Mouse (Mus musculus) heart, adult 2 months (tissue): ENCODE measurements around the gene Gm7544. TPM values are rescaled to one million over a fixed set of nuclear protein-coding genes. Genes with fewer than 3 reads are reported as not detected.
A peak's percentile ranks its signal among the peaks of the same experiment; 100 is the strongest.

ENCODE experiments used
- DNase-seq, 2 experiments: peaks; one replicate each; pipeline ENCODE4 v3.0.0; 2021
- H3K27ac ChIP-seq: fragments of 200-600 bp; 2 replicates; pipeline ENCODE4 v1.8.1; 2022
- H3K27me3 ChIP-seq: fragments of 200-500 bp; 2 replicates; pipeline ENCODE4 v1.6.1; 2012; ENCODE audit warnings: mild to moderate bottlenecking, low read length, inconsistent platforms, mixed read lengths; ENCODE audit not compliant: control insufficient read depth, insufficient read depth
- H3K36me3 ChIP-seq: fragments of 200-500 bp; 2 replicates; pipeline ENCODE4 v1.6.1; 2012; ENCODE audit warnings: low read length, inconsistent platforms; ENCODE audit not compliant: control insufficient read depth, insufficient read depth
- H3K4me1 ChIP-seq: fragments of 200-500 bp; 2 replicates; pipeline ENCODE4 v1.6.1; 2011; ENCODE audit warnings: low read length; ENCODE audit not compliant: control insufficient read depth, insufficient read depth
- H3K4me3 ChIP-seq: fragments of 200-600 bp; 2 replicates; pipeline ENCODE4 v1.8.1; 2022
- H3K79me2 ChIP-seq: fragments of 200-500 bp; replicated peaks from 2 replicates; pipeline ENCODE4 v1.6.1; 2012; ENCODE audit warnings: mild to moderate bottlenecking, inconsistent platforms, low read length, moderate library complexity, mixed read lengths; ENCODE audit not compliant: control insufficient read depth, insufficient read depth
- H3K9ac ChIP-seq: fragments of 200-500 bp; 2 replicates; pipeline ENCODE4 v1.6.1; 2012; ENCODE audit warnings: low read depth, mild to moderate bottlenecking, control low read depth, inconsistent platforms, low read length, mixed read lengths
- CTCF ChIP-seq: fragments of 200-600 bp; IDR thresholded peaks from 2 replicates; pipeline ENCODE4 v1.8.1; 2022; ENCODE audit warnings: antibody characterized with exemption, mild to moderate bottlenecking, moderate library complexity
- EP300 ChIP-seq: fragments of 200-500 bp; IDR thresholded peaks from 2 replicates; pipeline ENCODE4 v1.6.1; 2011; ENCODE audit warnings: low read depth, low read length, control low read depth; ENCODE audit not compliant: insufficient read depth
- POLR2A ChIP-seq: fragments of 200-500 bp; IDR thresholded peaks from 2 replicates; pipeline ENCODE4 v1.6.1; 2011; ENCODE audit warnings: mild to moderate bottlenecking, low read depth, low read length, control low read depth; ENCODE audit not compliant: insufficient read depth
- WGBS: fragments of 180-500 bp; shearing (Covaris S2); methylation state at CpG from one replicate; pipeline ENCODE4 v1.1.7; 2018; 5-methylcytosine and 5-hydroxymethylcytosine counted together
- intact Hi-C: fragments of 180-260 bp; cut with DNase I; formaldehyde crosslinking; loops from one replicate; pipeline ENCODE4 v1.15.1; 2025
- polyA plus RNA-seq: library from polyadenylated mRNA; depleted of rRNA; stranded (reverse); fragments of >200 nt; gene quantifications from 2 replicates; pipeline ENCODE4 v1.2.3, GENCODE M21; 2012
- total RNA-seq, 2 experiments: library from RNA; stranded (reverse); gene quantifications; 2 replicates each; pipeline ENCODE4 v1.2.3; 2021

Gm7544 gene
- total and polyA plus RNA-seq, 3 experiments: not detected

GRCm38 (mm10) chr1:82987530-82988198 is 31.9 kb upstream of the Gm7544 start:
- TF ChIP-seq CTCF (peak; percentile 86), POLR2A (no peak)
- no peak overlapping the region for H3K9ac ChIP-seq
- H3K36me3 ChIP-seq: no peaks in the 10 kb centered on the region
- no peaks in the 10 kb centered on the region for H3K27me3 ChIP-seq
- DNase-seq: no peak
- no peak overlapping the region for H3K27ac ChIP-seq
- H3K4me3 ChIP-seq: no peak overlapping the region
- intact Hi-C loops: loop anchor here (1.0 kb wide), 2 partner anchors 148 to 200 kb away; partner anchors contain the start of gene Agfg1
- H3K4me1 ChIP-seq: no peaks in the 10 kb centered on the region; the same call in 1 of the 2 replicates
- 20% methylated on average over 4 of the region's 4 CpGs for WGBS
- H3K79me2 ChIP-seq: no peaks in the 10 kb centered on the region

- no peaks in the 10 kb centered on the region for H3K36me3 ChIP-seq
- no peak for DNase-seq
- H3K9ac ChIP-seq: no peak overlapping the region
- intact Hi-C loops: loop anchor here (1.0 kb wide), 2 partner anchors 147 to 199 kb away; partner anchors contain the start of gene Agfg1
- no peak overlapping the region for H3K27ac ChIP-seq
- TF ChIP-seq CTCF: no peak
- TF ChIP-seq POLR2A: no peak
- TF ChIP-seq EP300: no peak
- H3K79me2 ChIP-seq: no peaks in the 10 kb centered on the region
- no peaks in the 10 kb centered on the region; the same call in 1 of the 2 replicates for H3K4me1 ChIP-seq
- no peak overlapping the region for H3K4me3 ChIP-seq
- 88% methylated on average over 6 of the region's 6 CpGs for WGBS
- no peaks in the 10 kb centered on the region for H3K27me3 ChIP-seq
These were observed 30.9 kb upstream of the Gm7544 start for GRCm38 (mm10) chr1:82986738-82987137.

DNA sequence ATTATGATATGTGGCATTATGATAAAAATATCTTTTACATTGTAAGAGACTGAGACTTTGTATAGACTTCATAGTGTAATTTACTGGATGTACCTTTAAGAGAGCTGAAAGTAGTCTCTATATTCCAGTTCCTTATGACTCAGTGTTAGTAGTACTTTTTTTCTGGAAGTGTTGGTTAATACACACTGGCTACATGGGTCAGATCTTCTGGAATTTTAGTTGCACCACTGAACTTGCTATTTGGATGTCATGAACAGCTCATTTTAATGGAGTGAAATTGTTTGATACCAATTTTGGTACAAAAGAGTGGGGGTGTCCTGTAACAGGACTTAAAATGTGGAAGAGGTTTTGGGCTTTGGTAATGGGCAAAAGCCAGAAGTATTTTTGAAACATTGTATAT is 22.0 kb upstream of the Gm7544 start:
- no peak for DNase-seq
- Histone ChIP-seq H3K79me2 (no peaks in the 10 kb centered on the region), H3K27me3 (no peaks in the 10 kb centered on the region), H3K4me3 (no peak overlapping the region), H3K9ac (no peak overlapping the region), H3K4me1 (peaks cover 3% of the 10 kb centered on the region), H3K27ac (no peak overlapping the region), H3K36me3 (no peaks in the 10 kb centered on the region)
- intact Hi-C loops: no loop called here
- TF ChIP-seq POLR2A: no peak

- WGBS: 52% methylated on average over 5 of the region's 5 CpGs
- Histone ChIP-seq H3K9ac (no peak overlapping the region), H3K4me1 (peaks cover 3% of the 10 kb centered on the region), H3K4me3 (no peak overlapping the region), H3K36me3 (no peaks in the 10 kb centered on the region), H3K79me2 (no peaks in the 10 kb centered on the region), H3K27ac (no peak overlapping the region), H3K27me3 (no peaks in the 10 kb centered on the region)
- TF ChIP-seq POLR2A (no peak), EP300 (no peak), CTCF (no peak)
- DNase-seq: no peak
- intact Hi-C loops: no loop called here
These were observed 19.9 kb upstream of the Gm7544 start for GRCm38 (mm10) chr1:82975750-82976149.

DNA sequence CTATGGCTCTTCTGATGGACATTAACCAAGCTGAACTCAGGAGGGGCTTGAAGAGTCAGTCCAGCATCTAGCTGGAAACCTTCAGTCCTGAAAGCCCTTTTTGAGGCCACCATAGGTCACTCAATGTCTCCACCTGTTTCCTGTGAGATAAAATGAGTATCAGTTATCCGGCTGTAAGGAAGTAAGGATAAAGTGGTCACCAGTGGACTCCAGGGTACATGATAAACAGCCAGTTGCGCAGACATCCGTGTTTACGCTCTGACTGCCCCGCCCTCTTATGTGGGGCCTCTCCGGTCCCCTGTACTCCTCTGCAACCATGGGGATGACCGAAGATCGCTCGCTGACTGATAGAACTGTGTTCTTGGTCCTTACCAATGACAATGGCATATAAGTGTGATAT is 18.5 kb upstream of the Gm7544 start:
- no peaks in the 10 kb centered on the region for H3K27me3 ChIP-seq
- peaks cover 3% of the 10 kb centered on the region for H3K4me1 ChIP-seq
- 49% methylated on average over 9 of the region's 9 CpGs for WGBS
- no peaks in the 10 kb centered on the region for H3K36me3 ChIP-seq
- TF ChIP-seq EP300 (no peak), POLR2A (no peak)
- no peak overlapping the region for H3K9ac ChIP-seq
- no peaks in the 10 kb centered on the region for H3K79me2 ChIP-seq
- H3K4me3 ChIP-seq: no peak overlapping the region
- intact Hi-C loops: no loop called here
- no peak for DNase-seq
- H3K27ac ChIP-seq: no peak overlapping the region

GRCm38 (mm10) chr1:82973901-82974300 is 18.1 kb upstream of the Gm7544 start:
- intact Hi-C loops: no loop called here
- 41% methylated on average over 6 of the region's 6 CpGs for WGBS
- no peak for TF ChIP-seq CTCF

More at GRCm38 (mm10) chr1:82973901-82974300, 18.1 kb upstream of the Gm7544 start:
- Histone ChIP-seq H3K27ac (no peak overlapping the region), H3K27me3 (no peaks in the 10 kb centered on the region), H3K9ac (no peak overlapping the region), H3K36me3 (no peaks in the 10 kb centered on the region), H3K4me1 (peaks cover 3% of the 10 kb centered on the region), H3K4me3 (no peak overlapping the region), H3K79me2 (no peaks in the 10 kb centered on the region)
- no peak for DNase-seq
